Mouse (Mus musculus) retina, embryonic 14.5 days (tissue): ENCODE results near the gene Tmprss13.

Experiments used
- DNase-seq: peaks from one replicate; pipeline ENCODE4 v3.0.0-alpha.2; 2015; ENCODE audit warnings: low spot score

Gene Tmprss13

GRCm38 (mm10) chr9:45318855-45319254, at the start of gene Tmprss13:
Gene Tmprss13, plus strand, starts transcription at chr9:45319100.
- DNase-seq, result no peak

DNA sequence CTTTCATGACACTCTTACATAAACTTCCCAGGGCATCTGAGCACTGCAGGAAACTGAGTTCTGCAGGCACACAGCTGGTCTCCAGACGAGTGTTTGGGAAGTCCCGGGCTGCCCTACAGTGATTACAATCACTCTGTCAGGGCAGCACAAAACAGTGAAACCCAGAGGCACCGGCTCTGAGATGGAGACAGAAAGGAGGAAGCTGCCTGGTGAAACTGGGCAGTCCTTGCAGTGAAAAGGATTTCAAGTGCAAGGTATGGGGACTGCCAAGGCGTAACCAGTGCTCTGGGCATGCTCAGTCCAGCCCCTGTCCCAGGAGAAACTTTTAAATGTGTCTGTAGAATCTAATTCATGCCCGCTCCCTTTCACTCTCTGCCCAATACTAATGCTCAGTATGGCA, 46.7 kb upstream of the Tmprss13 start:
- no peak for DNase-seq

- DNase-seq, result no peak
Measured at GRCm38 (mm10) chr9:45274218-45274617, 44.7 kb upstream of the Tmprss13 start.

DNA sequence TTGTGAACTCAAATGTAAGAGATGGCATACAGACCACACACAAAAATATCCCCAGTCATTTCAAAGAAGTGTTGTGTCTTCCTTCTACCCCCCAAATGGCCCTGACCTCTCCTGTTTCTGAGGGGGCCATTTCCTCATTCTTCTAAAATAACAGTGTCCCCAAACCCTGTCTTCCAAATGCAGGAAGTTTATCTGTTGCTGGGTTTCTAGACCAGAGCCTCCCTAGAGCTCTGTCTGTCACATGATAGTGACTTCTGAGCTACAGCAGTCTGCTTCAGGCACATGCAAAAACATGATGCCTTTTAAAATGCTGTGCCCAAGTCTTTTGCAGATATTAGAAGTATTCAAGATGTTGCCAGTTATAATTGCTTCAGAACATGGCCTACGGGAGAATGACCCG, 44.3 kb upstream of the Tmprss13 start:
- no peak for DNase-seq

GRCm38 (mm10) chr9:45280059-45280458, 38.8 kb upstream of the Tmprss13 start:
- DNase-seq, result no peak

DNA sequence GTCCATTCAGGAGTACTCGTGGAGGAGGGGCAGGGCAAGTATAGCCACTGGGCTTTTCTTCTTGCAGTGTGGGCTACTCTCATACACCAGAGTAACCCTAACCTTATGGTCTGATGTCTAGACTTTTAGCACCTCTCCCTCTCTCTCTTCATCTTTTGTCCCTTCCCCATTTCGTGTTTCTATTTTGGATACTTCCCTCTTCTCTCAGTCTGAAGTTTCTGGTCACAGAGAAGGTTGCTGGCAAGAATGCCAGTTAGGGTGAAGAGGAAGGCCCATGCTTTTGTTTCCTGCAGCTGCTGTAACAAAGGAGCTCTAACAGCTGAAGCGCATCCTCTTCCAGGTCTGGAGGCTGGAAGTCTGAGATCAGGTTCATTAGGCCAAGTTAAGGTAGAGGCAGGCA, 38.0 kb upstream of the Tmprss13 start:
- no peak for DNase-seq

DNA sequence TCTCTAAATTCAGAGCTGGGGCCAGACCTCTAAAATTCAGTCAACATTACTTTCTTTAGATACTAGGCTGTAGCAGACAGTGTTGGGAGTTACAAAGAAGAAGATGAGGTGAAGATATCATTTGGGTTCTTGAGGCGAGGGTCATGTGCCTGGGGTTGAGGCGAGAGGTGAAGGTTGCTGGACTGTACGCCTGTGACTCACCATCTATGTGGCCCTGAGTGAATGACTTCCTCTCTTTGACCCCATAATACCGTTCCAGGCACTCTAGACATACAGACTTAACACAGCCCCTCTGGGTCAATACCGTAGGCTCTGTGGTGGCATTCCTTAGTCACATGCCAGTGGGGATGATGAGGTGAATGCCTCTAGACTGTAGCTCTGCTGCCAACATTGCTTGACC, 36.4 kb upstream of the Tmprss13 start:
- DNase-seq, result no peak

- no peak for DNase-seq
Measured at GRCm38 (mm10) chr9:45291481-45292168, 27.3 kb upstream of the Tmprss13 start.

- DNase-seq, result no peak
Measured at GRCm38 (mm10) chr9:45294210-45295011, 24.5 kb upstream of the Tmprss13 start.

DNA sequence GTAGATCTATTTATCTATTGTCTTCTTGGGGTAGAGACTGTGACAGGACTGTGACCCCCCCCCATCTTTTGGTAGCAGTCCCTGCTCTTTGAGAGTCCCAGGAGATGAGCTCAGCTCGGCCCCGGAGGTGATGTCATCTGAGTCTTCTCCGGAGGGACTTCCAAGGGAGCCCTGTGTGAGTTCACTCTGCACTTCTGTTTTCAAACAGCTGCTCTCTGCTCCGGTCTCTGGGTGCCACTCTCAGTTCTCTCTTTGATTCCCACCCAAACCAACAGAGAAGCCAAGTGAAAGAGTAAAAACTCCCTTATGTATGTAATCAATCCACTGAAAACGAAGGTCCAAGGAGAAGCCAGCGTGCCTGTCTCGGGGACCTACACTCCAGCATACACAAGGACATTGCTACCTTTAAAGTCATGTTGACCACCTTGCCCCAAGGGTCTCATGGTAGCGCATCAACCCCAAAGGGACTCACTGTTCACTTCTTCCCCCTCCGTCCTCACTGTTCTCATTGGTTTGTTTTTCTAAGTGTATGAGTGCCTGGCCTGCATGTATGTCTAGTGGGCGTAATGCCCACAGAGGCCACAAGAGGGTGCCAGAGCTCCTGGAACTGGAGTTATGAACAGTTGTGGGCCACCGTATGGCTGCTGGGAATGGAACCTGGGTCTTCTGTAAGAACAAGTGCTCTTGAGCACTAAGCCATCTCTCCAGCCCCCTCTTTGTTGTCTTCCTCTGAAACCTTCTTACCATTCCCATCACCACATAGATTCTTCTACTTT, 19.5 kb upstream of the Tmprss13 start:
- DNase-seq, result peak; percentile 68

DNA sequence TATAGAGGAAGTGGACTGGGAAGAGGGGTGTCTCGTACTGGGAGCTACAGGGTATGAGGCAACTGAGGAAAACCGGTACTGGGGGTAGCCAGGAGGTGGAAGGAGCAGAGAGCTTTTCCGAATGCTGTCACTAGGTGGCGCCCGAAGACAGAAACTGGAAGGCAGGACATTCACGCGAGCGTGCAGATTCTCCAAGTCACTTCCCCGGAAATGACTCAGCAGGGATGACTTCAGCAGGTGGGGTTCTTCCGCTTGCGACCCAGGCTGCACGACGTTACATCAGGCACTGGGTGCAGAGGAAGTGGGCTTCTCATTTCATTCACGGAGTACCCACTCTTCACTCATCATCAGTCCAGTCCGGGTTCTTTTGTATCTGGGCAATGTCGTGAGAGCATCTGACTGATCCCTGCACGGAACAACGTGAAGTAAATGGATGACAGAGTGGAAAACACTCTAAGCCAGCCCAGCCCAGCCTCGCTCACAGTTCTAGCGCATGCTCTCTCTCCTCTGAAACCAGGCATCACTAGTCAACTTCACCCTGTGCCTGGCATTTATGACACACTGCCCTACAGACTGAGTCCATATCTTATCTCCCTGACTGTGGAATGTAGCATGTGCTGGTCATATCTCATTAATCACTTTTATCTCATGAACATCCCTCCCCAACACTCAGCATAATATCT, 18.3 kb upstream of the Tmprss13 start:
- DNase-seq, result peak; percentile 97

GRCm38 (mm10) chr9:45301771-45302170, 17.1 kb upstream of the Tmprss13 start:
- no peak for DNase-seq

DNA sequence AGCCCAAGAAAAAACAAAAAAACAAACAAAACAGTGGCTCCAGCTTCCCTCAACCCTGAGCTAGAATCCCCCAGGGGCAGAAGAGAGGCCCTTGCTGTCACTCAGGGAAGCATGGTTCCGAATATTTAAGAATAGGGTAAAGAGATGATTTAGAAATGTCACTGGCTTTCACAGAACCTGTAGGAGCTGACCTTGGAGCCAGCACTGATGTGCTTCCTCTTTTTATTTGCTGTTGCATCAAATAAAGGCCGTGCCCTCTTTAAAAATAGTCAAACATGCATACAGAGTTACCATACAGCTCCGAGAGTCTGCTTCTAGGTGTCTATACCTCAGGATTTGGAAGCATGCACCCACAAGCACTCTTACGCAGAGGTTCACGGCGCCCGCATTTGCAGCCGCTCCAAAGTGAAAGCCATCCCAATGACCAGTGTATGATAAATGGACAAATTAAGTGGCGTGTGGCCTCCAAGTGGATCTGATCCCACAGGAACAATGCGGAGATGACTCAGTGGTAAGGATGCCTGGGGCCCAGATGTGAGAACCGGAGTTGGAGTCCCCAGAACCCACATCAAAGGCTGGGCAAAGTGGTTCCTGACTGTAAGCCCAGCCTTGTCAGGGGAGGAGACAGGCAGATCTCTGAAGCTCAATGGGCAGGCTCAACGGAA, 12.0 kb upstream of the Tmprss13 start:
- no peak for DNase-seq

DNA sequence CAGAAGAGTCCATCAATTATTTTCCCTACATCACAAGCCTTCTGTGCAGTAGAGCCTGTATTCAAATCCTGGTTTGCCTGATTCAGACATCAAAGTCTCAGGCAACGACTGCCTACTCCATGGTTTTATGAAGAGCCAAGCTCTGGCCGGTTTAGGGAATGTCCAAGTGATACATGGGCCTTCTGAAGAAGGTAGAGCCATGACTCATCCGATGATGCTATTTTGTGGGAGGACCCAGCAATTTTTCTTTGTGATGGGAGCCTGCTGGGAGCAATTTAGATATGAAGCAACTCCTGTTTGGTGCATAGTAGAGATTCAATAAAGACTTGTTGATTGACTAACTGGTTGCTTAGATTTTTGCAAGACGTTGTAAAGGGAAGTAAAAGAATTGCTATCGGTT, 10.4 kb upstream of the Tmprss13 start:
- DNase-seq, result no peak

DNA sequence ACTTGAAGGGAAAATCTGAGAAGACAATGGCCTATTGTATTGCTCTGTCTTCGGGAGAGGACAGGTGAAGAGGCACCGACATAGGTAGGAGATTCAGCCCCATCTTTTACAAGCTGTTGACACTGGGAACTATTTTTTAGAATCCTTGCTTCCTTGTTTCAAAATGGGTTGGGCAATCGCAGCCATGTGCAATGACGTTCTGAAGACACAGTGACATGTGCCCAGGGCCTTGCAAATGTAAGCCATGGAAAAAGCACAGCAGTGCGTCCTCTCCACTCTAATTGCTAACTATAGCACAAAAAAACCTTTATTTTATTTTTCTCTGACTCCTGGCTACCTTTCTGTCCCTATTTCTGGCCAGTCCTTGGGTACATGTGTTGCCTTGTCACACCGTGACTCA, 7.0 kb upstream of the Tmprss13 start:
- no peak for DNase-seq

- DNase-seq, result no peak
Measured at GRCm38 (mm10) chr9:45313913-45314312, 5.0 kb upstream of the Tmprss13 start.

GRCm38 (mm10) chr9:45317635-45318034, 1.3 kb upstream of the Tmprss13 start:
- DNase-seq, result no peak

- no peak for DNase-seq
Measured at GRCm38 (mm10) chr9:45321465-45321864, 2.6 kb downstream of the Tmprss13 start.

DNA sequence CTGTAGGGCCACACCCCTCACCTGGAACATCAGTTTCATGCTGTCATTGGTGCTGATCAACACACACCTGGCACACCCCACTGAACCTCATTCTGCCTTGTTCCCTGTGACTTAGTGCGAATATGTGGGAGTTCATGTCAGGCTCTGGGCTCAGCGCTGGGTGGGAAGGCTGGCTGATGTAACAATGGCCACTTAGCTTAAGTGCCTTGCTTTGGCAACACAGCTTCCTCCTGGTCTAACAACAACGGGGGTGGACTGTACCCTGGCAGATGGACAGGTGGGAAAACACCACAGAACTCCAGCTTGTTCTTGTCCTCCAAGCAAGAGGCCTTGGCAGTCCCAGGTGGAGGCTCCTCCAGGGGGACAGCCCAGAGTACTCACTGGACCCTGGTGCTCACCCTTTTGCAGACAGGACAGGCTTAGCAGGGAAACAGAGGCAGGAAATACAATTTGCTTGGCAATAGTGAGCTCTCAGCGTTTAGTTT, 3.1 kb downstream of the Tmprss13 start:
- DNase-seq, result no peak

DNA sequence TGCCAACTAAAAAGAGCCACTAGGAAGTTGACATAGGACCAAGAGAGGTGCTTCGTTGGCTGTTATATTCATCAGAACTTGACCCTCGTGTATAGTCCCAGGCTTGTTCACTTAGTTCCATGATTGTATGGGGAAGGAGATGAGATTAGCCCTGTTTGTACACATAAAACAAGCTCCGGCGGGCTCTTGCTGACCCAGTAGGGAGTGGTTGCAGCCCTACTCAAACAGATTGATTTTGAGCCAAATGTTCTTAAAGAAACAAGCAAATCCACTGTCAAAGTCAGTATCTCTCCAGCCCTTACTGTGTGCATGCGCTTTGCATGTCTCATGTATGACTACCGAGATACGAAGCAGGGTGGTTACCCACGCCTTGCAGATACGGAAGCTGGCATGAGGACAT, 7.5 kb downstream of the Tmprss13 start:
- no peak for DNase-seq

DNA sequence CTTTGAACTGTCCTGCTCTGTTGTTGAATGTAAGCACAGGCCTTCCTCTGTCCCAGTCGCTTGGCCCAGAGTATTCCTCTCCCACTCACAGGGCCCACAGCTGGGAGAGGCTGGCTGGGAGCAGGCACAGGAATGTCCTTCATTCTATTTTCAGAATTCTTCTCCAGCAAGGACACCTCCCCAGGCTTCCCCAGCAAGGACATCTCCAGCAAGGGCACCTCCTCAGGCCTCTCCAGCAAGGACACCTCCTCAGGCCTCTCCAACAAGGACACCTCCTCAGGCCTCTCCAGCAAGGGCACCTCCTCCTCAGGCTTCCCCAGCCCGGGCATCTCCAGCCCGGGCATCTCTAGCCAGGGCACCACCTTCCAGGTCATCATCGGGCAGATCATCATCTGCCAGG, 9.4 kb downstream of the Tmprss13 start:
- DNase-seq, result no peak

GRCm38 (mm10) chr9:45329577-45329976, 10.7 kb downstream of the Tmprss13 start:
- no peak for DNase-seq
